Mouse (Mus musculus) embryo, embryonic 10.5 days (tissue): ENCODE data around the gene Mrm1.
A peak's percentile ranks its signal among the peaks of the same experiment; 100 is the strongest.

Source experiments
- DNase-seq: peaks from one replicate; pipeline ENCODE4 v3.0.0-alpha.2; 2015; ENCODE audit warnings: low spot score

The Mrm1 gene

DNA sequence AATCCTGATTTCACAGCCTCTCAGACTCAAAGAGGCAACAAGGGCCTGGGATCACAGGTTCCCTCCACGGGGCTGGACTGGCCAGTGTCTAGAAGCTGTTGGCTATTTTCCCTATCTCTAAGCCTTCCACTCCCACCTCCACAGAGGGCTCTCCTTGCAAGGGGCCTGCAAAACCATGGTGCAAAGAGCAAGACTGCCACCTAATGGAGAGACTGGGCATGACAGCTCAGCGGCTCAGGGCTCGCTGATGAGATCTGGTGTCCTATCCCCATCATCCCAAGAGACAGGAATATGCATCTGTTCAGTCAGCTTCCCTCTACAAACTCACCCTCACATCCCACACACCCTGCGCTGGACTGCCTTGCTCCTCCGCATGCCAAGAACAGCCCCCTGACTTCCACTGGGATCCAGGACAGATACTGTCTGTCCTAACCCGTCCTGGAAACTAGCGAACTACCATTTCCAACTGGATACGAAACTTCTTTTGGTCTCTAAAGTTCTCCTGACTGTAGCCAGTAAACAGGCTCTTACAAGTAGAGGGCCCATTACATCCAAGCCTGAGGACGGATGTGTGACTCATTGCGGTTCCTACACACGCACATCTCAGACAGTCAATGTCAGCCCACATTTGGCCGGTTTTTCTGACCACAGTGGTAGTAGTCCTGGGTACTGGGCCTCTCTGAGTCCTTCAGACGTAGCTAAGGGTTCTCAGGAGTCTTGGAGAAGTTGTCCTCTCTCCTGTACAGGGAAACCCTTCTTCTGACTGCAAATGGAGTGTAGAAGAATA lies 5.4 kb downstream of the Mrm1 start:
- peak; percentile 90 for DNase-seq

DNA sequence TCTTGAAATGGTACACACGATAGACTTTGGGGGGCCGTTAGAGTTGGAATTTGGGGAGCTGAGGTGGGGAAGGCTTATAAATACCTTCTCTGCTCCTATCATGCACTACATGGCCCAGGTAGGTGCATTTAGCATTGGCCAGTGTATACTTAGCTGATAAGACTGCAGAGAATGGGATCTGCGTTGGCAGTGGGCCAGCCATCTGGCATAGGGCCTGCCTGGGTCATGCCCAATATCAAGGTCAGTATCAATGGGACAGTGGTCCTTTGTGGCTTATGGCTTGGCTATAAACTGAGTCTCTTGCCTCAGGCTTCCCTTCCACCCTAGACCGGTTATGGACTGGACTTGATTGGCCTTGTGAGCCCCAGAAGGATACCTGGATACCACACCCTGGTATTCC lies 14.9 kb downstream of the Mrm1 start:
- DNase-seq: no peak

DNA sequence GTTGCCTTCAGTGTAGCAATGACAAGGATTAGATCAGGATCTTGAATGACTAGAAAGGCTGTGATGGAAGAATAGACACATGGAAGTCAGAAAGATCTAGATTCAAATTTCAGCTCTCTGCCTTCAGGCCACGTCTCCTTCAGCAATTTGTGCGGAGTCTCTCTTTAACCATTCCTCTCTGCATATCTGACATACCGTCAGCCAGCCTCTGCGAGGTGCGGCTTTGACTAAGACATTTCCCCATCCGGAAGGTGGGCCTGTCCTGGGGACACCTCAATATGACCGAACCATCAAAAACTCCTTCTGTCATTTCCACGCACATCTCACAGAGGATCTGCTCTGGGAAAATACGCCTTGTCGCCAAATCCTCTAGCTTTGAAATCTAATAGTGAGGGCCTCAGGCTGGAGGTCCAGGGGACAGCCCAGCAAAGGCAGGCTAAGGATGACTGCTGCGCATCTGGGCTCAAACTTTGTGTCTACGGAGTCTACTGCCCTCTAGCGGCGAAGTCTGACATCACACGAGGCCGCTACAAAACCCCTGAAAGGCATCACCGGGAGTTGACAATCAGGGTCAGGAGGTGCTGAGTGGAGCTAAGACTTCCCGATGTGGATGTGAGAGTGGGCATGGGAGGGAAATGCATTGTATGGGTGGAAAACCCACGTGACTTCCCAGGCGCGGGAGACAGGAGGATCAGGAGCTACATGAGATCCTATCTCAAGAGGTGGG lies 21.5 kb downstream of the Mrm1 start:
- peak; percentile 94 for DNase-seq

DNA sequence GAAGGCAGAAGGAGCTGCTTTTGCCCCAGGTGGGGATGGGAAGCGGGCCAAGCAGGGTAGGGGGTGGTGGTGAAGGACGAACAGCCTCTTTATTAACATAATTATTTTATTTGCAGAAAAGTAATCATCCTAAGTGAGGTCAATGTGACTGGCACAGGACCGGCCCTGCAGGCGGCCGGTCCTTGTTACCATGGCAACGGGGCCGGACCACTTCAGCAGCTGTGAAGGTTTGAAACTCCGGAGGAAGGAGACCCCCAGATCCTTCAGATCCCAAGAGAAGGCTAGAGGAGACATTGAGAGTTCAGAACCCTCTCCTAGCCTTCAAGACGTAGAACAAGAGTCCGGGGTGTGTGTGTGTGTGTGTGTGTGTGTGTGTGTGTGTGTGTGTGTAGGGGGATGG lies 22.3 kb downstream of the Mrm1 start:
- DNase-seq: peak; percentile 44

DNA sequence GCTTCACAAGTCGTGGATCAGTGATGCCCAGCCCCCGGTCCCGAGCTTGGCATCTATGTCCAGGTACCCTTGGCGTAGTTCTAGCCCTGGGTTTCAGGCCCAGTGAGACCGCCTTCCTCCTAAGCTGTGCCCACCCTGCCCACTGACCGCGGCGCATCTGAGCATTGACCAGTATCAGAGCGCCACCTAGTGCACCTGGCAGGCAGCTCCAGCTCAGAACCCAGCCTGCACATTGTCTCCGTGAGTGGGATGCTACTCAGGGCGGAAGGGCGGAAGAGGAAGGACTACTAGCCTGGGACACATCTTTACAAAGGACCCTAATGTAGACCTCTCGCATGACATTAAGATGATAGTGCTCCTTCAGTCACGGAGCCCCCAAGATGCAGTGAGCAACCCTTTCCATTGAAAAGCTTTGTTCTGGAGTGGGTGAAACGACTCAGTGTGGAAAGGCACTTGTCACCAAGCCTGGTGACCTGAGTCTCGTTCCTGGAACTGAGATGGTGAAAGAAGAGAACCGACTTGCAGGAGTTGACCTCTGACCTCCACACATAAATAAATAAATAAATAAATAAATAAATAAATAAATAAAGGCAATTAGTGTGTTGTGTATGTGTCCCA lies 24.7 kb downstream of the Mrm1 start:
- peak; percentile 90 for DNase-seq

DNA sequence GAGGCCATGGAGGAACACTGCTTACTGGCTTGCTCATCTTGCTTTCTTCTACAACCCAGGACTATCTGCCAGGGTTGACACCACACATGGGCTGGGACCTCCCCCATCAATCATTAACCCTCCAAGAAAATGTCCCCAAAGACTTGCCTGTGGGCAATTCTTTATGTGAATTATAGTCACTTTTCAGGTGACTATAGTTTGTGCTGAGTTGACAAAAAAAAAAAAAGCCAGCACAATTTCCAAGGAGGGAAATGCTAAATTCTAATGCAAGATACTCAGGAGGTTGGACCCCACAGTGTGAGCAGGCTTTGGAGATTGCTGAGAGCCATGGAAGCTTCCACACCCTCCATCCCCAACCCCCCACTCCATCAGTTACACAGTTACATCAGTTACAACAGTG lies 25.8 kb downstream of the Mrm1 start:
- DNase-seq: no peak

DNA sequence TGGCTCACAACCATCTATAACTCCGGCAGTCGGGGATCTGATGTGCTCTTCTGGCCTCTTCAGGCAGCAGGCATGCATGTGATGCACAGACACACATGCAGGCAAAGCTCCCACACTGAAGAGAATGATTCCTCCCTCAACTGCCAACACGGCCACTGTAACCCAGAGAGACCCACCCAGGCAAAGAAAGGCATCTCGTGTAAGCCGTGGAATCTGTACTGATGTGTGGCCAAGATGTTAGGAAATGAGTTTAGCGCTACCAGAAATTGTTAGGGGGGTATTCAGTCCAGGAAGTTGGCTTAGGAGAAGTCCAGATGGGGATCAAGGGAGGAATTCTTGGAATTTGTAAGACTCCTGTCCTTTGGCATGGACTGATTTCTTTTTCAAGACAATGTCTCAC lies 28.9 kb downstream of the Mrm1 start:
- DNase-seq: no peak

DNA sequence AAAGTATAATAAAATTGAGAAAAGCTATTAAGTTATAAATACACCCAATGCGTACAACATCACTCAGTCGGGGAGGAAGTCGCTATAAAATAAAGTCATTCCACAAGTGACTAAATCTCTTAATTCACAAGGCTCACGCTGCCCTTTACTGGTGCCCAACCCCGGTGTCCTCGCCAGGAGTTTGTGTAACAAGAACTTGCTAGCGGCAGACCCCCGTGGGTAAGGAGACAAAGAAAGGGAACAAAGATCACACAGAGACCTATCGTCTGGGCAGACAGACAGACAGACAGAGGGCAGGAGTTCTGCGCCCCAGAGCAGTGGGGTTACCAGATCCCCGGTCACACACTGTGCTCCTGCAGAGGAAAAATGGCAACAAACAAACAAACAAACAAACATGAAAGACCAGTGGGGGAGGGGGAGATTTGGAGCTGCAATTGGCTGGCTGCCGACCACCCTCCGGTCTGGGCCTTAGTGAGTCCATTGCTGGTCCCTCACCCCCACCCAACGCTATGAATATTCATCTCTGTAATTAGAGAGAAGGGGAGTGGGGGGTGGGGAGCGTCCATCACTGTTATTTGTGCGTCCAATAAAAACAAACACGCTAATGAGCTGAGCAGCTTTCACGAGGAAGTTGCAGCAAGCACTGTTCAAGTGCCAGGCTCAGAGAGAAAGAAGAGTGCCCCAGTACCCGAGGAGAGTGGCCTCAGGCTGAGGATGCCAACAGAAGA lies 39.0 kb downstream of the Mrm1 start:
- no peak for DNase-seq

DNA sequence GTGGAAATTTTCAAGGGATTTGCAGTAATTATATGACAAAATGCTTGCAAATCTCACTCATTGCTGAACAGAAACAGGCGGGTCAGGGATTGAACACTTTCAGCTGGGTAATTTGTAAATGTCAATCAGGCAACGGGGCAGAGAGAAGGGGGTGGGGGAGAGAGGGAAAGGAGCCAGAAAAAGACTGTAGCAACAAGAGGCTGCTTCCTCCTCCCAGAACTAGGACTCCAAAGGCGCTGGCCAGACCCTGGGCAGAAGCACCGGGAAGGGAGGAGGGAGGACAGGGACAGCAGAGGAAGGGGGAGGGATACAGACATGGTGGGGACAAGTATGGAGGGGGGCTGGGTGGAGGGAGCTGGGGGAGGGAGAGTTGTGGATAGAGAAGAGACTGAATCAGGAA lies 43.8 kb downstream of the Mrm1 start:
- peak; percentile 64 for DNase-seq

DNA sequence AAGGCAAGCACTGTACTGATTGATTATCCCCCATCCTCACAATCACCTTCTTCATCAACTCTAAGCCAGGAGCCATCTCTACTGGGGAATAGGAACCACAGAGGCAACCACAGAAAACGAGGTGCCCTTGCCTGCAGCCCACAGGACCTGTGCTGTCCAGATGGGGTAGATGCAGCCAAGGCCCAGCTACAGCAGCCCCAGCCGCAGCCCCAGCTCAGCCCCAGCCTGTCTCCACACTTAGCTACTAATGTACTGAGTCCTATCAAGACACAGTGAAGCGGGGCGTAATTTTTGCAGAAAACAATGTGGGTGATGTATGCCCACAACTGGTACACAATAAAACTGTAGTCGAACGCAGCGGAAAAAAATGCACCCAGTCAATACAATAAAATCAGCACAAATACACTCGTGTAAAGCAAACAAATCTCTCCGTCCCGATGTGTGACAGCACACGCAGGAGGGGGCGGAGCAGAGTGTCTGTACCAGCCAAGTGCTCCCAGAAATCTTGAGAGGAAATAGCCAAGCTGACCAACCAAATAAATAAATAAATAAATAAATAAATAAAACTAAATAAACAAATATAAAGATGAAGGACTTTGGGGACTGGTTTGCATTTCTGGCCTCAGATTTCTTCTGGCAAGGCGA lies 44.3 kb downstream of the Mrm1 start:
- DNase-seq: no peak

DNA sequence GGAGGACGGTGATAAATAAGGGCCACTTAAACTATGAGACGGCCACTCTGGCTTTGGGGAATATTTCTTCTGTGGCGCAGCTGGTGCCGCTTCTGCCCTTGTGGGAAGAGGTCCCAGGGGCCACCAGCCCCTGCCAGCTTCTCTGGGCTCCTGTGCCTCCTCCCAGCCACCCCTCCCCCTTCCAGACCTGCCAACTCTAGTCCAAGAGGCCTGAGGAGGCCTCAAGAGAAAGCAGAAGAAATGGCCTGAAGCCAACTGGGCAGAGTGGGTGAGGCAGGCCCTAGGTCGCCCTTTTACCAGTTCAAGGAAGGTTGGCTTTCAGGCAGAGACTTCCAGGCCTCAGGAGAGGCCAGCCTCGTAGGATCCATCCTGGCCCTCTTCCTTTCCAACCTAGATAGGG lies 51.4 kb downstream of the Mrm1 start:
- no peak for DNase-seq

DNA sequence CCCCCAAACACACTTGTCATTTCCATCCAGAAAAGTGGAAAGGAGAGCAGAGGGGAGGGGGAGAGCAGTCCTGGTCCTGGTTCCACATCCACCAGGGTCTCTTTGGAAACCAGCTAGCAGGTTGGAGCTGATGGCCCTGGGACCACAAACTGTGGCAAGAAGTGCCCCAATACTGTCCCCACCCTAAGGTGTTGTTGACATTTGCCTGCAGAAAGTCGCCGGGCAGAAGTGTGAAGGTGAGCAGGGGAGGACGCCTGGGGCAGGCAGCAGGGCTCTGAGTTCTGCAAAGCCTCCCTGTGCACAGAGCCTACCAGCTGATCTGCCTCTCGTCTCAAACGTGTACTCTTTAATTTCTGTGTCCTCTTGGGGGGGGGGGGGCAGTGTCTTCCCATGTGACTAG lies 54.2 kb downstream of the Mrm1 start:
- no peak for DNase-seq

DNA sequence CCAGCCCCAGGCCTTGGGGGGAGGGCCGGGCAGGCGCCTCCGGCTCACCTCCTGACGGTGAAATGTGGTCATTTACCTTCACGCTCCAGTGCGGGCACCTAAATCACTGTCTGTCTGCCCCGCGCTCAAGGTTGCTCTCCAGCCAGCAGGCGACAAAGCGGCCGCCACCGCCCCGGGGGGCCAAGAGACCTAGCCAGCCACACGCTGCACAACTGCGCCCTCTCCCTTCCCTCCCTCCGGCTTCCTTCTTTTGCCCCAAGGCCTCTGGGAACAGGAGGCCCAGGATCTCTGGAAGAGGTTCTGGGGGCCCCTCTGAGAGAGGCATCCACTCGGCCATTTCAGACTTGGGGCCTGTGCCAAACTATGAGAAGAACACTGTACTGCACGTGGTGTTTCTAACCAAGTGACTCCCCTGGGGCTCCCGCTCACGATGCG lies 54.8 kb downstream of the Mrm1 start:
- DNase-seq: peak; percentile 36

DNA sequence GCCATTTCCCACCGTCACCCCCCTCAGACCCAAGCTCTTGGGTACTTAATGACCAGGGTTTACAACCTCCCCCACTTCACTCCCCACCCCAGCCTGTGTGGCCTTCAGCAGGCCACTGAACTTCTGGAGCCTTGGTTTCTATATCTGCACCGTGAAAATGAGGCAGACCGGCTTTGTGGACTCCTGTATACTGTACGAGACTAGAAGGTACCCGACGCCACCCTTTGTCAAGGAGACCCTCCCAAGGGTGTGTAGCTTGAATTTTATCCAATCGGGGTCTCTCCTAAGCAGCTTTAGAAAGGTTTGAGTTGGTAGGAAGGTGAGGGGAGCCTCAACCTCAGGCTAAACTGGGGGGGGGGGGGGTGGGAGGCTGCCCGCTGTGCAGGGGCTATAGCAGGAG lies 55.2 kb downstream of the Mrm1 start:
- no peak for DNase-seq
